Mouse (Mus musculus) liver, embryonic 14.5 days (tissue): Measurements from ENCODE around the gene Gm37240.

ENCODE experiments used
- CTCF ChIP-seq: IDR thresholded peaks from 2 replicates; pipeline ENCODE4 v1.5.1; 2016; ENCODE audit warnings: antibody characterized with exemption, low read depth, control low read depth
- EP300 ChIP-seq: IDR thresholded peaks from 2 replicates; pipeline ENCODE4 v1.6.1; 2016; ENCODE audit warnings: antibody characterized with exemption, low read depth

- TF ChIP-seq CTCF (no peak), EP300 (no peak)
These were observed 23.3 kb downstream of the Gm37240 start for GRCm38 (mm10) chr3:85863996-85864395.
